Mouse (Mus musculus) CD8-positive naive resting alpha-beta T cell, adult 2 months (primary cell): ENCODE data around the gene Gm38431.

ENCODE experiments used
- DNase-seq, 2 experiments: peaks; one replicate each; pipeline ENCODE4 v3.0.0; 2022; ENCODE audit warnings: low read depth in 2 of 2, low spot score in 2 of 2

The Gm38431 gene

GRCm38 (mm10) chr9:21043563-21043962 is 48.2 kb downstream of the Gm38431 start:
- no peak for DNase-seq

- DNase-seq: no peak
Observed at GRCm38 (mm10) chr9:21041308-21041707, 50.5 kb downstream of the Gm38431 start.

GRCm38 (mm10) chr9:21039779-21040178 is 52.0 kb downstream of the Gm38431 start:
- no peak for DNase-seq

GRCm38 (mm10) chr9:21037481-21037891 is 54.3 kb downstream of the Gm38431 start:
- DNase-seq: no peak

GRCm38 (mm10) chr9:21036666-21037065 is 55.1 kb downstream of the Gm38431 start:
- no peak for DNase-seq

- no peak for DNase-seq
Observed at GRCm38 (mm10) chr9:21036161-21036560, 55.6 kb downstream of the Gm38431 start.

- no peak for DNase-seq
Observed at GRCm38 (mm10) chr9:21035586-21035985, 56.2 kb downstream of the Gm38431 start.

- no peak for DNase-seq
Observed at GRCm38 (mm10) chr9:21034481-21035085, 57.2 kb downstream of the Gm38431 start.

- peak; percentile 65 to 82 for DNase-seq
Observed at GRCm38 (mm10) chr9:21033136-21033535, 58.7 kb downstream of the Gm38431 start.

GRCm38 (mm10) chr9:21032491-21032890 is 59.3 kb downstream of the Gm38431 start:
- no peak for DNase-seq

GRCm38 (mm10) chr9:21031896-21032351 is 59.9 kb downstream of the Gm38431 start, which contains the start of gene Icam5:
Gene Icam5 (plus strand): TSS chr9:21032073.
- peak in 1 of 2 experiments; percentile 32 for DNase-seq

GRCm38 (mm10) chr9:21031251-21031895 is 60.4 kb downstream of the Gm38431 start:
- peak in 1 of 2 experiments; percentile 60 for DNase-seq

- peak; percentile 80 to 89 for DNase-seq
Observed at GRCm38 (mm10) chr9:21030781-21031250, 61.0 kb downstream of the Gm38431 start.

GRCm38 (mm10) chr9:21030055-21030600 is 61.7 kb downstream of the Gm38431 start:
- DNase-seq: peak in 1 of 2 experiments; percentile 26

- DNase-seq: peak; percentile 68 to 72
Observed at GRCm38 (mm10) chr9:21029291-21030054, 62.3 kb downstream of the Gm38431 start, which contains the start of gene Icam4. Gene Icam4 (plus strand): TSS chr9:21029373.

GRCm38 (mm10) chr9:21028560-21029110 is 63.2 kb downstream of the Gm38431 start:
- DNase-seq: no peak

- DNase-seq: no peak
Observed at GRCm38 (mm10) chr9:21027774-21028290, 64.0 kb downstream of the Gm38431 start.

GRCm38 (mm10) chr9:21026849-21027248 is 64.9 kb downstream of the Gm38431 start:
- no peak for DNase-seq

GRCm38 (mm10) chr9:21025258-21025810 is 66.5 kb downstream of the Gm38431 start:
- no peak for DNase-seq

- DNase-seq: no peak
Observed at GRCm38 (mm10) chr9:21022726-21023125, 69.1 kb downstream of the Gm38431 start.
